ENCODE assay signal across 11 mouse cellular contexts in the genomic region with DNA sequence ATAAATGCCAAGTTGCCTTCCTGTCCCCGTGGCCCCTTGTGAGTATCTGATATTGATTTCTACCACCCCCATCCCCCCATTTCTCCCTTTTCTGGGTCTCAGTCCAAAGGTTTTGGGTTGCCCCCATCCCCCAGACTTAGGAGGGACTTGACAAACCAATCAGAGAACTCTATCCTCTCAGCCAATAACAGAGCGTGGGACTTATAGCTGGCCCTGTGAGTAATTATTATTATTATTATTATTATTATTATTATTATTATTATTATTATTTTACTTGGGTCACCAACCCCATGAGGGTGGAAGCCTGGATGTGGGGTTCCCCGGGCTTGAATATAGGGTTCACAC. TPM values are rescaled to one million over a fixed set of nuclear protein-coding genes. Genes with fewer than 3 reads are reported as not detected.
A peak's percentile ranks its signal among the peaks of the same experiment; 100 is the strongest.
DNase-seq lines count a peak whose midpoint lies in the region; ATAC-seq and TF ChIP-seq lines count a peak whose summit lies in the region.
"Had no signal": no experiment of that assay in that cellular context is flagged by ENCODE, and none has a peak within 500 bp of the region (broad histone marks: within the 10 kb centered on the region; RNA-seq: fewer than 3 reads in every experiment).

No protein-coding gene starts in this region.

- peak overlapping the region; percentile 49 for H3K4me2 ChIP-seq in kidney, embryonic 15.5 days
- peak overlapping the region; percentile 44 for H3K4me2 ChIP-seq in embryonic facial prominence, embryonic 15.5 days (replicated peaks)
- H3K4me2 ChIP-seq in liver, embryonic 16.5 days (ENCODE audit: low read depth, low read length): peak overlapping the region; percentile 2

- no peak for DNase-seq in gastrocnemius, adult 2 months
- no peak for DNase-seq in gastrocnemius, postnatal 36 days
- no peak for DNase-seq in kidney, postnatal 4 days
- DNase-seq in urinary bladder, postnatal 25 days (ENCODE audit: low spot score): no peak
- no peak for DNase-seq in right cerebral cortex, adult 18-20 months
- DNase-seq: cerebellum, adult 9-10 months; thymus, adult 18-20 months had no signal

- intact Hi-C loops in gastrocnemius, adult 2 months (cut with DNase I): no loop called here
- intact Hi-C loops in gastrocnemius, postnatal 36 days (cut with DNase I): no loop called here

- TF ChIP-seq CTCF in gastrocnemius, adult 2 months (IDR thresholded peaks at IDR 0.05): no peak

- H3K27ac ChIP-seq in gastrocnemius, adult 2 months: peak overlapping the region; percentile 82
- peak overlapping the region; percentile 93 for H3K27ac ChIP-seq in kidney, embryonic 15.5 days
- H3K27ac ChIP-seq in embryonic facial prominence, embryonic 15.5 days (replicated peaks): peak overlapping the region; percentile 96
- H3K27ac ChIP-seq in liver, embryonic 16.5 days (ENCODE audit: low read length): peak overlapping the region; percentile 28; the same call in 1 of the 2 replicates

- 0 out of 2 replicates have a peak, but pooled peaks have one; percentile 4 for ATAC-seq in kidney, embryonic 15.5 days (replicated peaks; ENCODE audit: low FRiP score)
- no peak for ATAC-seq in embryonic facial prominence, embryonic 15.5 days (ENCODE audit: insufficient number of reproducible peaks, low FRiP score, low TSS enrichment, low read depth)
- ATAC-seq in liver, embryonic 16.5 days (ENCODE audit: low read depth): peak; percentile 69

- H3K9me3 ChIP-seq in kidney, embryonic 15.5 days (replicated peaks): no peaks in the 10 kb centered on the region
- no peaks in the 10 kb centered on the region for H3K9me3 ChIP-seq in embryonic facial prominence, embryonic 15.5 days (replicated peaks)
- H3K9me3 ChIP-seq in liver, embryonic 16.5 days (replicated peaks; ENCODE audit: control insufficient read depth, low read length): no peaks in the 10 kb centered on the region

- H3K4me3 ChIP-seq in gastrocnemius, adult 2 months: peak overlapping the region; percentile 58
- peak overlapping the region; percentile 13 for H3K4me3 ChIP-seq in kidney, embryonic 15.5 days (replicated peaks)
- peak overlapping the region; percentile 13; the same call in 1 of the 2 replicates for H3K4me3 ChIP-seq in embryonic facial prominence, embryonic 15.5 days (replicated peaks)
- peak overlapping the region; percentile 14; the same call in 1 of the 2 replicates for H3K4me3 ChIP-seq in liver, embryonic 16.5 days (ENCODE audit: low read depth, low read length)

- H3K9ac ChIP-seq in kidney, embryonic 15.5 days: no peak overlapping the region
- no peak overlapping the region for H3K9ac ChIP-seq in embryonic facial prominence, embryonic 15.5 days
- no peak overlapping the region for H3K9ac ChIP-seq in liver, embryonic 16.5 days (ENCODE audit: low read depth, low read length)

- WGBS in kidney, embryonic 15.5 days: 46% methylated on average over 3 of the region's 3 CpGs
- 33% methylated on average over 3 of the region's 3 CpGs for WGBS in embryonic facial prominence, embryonic 15.5 days
- 54% methylated on average over 3 of the region's 3 CpGs for WGBS in liver, embryonic 16.5 days (ENCODE audit: insufficient replicate concordance)

- H3K4me1 ChIP-seq in kidney, embryonic 15.5 days: peaks cover 57% of the 10 kb centered on the region
- peaks cover 81% of the 10 kb centered on the region for H3K4me1 ChIP-seq in embryonic facial prominence, embryonic 15.5 days
- H3K4me1 ChIP-seq in liver, embryonic 16.5 days (ENCODE audit: control insufficient read depth, low read depth, low read length): no peaks in the 10 kb centered on the region; the same call in 1 of the 2 replicates

- H3K27me3 ChIP-seq in kidney, embryonic 15.5 days: 0 out of 2 replicates have a peak, but pooled peaks cover 4% of the 10 kb centered on the region
- no peaks in the 10 kb centered on the region for H3K27me3 ChIP-seq in embryonic facial prominence, embryonic 15.5 days
- peaks cover 3% of the 10 kb centered on the region for H3K27me3 ChIP-seq in liver, embryonic 16.5 days (ENCODE audit: control insufficient read depth, insufficient read depth, low read depth, low read length)

- H3K36me3 ChIP-seq in kidney, embryonic 15.5 days: no peaks in the 10 kb centered on the region
- H3K36me3 ChIP-seq in embryonic facial prominence, embryonic 15.5 days: no peaks in the 10 kb centered on the region
- H3K36me3 ChIP-seq in liver, embryonic 16.5 days (ENCODE audit: control insufficient read depth, insufficient read depth): no peaks in the 10 kb centered on the region

RNA-seq across cellular contexts. Expression of a gene that starts 27.3 kb away (rescaled TPM):
- total RNA-seq in gastrocnemius, adult 2 months (2021): 1 to 10 TPM; 1.1 to 1.2 TPM
- total RNA-seq in gastrocnemius, postnatal 36 days (2021): under 1 TPM; 0.61 to 0.86 TPM
- polyA plus RNA-seq in kidney, embryonic 15.5 days (2015; fragmentation: Nextera tagmentation; extraction: Ambion mirVana): 34.3 and 37.7 TPM in 2 replicates
- 82.9 and 104 TPM in 2 replicates for polyA plus RNA-seq in embryonic facial prominence, embryonic 15.5 days (2015; fragmentation: Nextera tagmentation; extraction: Ambion mirVana)
- polyA plus RNA-seq in liver, embryonic 16.5 days (2015; fragmentation: Nextera tagmentation; extraction: Ambion mirVana): 1.5 TPM in 2 replicates
- total RNA-seq: hematopoietic stem cell, adult 5-6 weeks had no signal

Comparison
In these comparisons a context has a peak if more than half of its experiments do, and no peak if none do; other contexts are left out.
1. H3K27ac ChIP-seq: peak in every context shown above with its lines; median percentile 96 in embryonic facial prominence, embryonic 15.5 days; 93 in kidney, embryonic 15.5 days; 82 in gastrocnemius, adult 2 months; 28 in liver, embryonic 16.5 days.
2. RNA of a gene that starts 27.3 kb away (polyA plus RNA-seq): 82.9 to 104 TPM in embryonic facial prominence, embryonic 15.5 days and 34.3 to 37.7 TPM in kidney, embryonic 15.5 days; 1.5 TPM in liver, embryonic 16.5 days; every median in the first group is over 10 times any median in the second.
3. Peak in every context shown above with its lines, with median percentiles within 50 percentile points of each other: H3K4me3 ChIP-seq and H3K4me2 ChIP-seq.